Mouse (Mus musculus) kidney, embryonic 15.5 days (tissue): ENCODE measurements around the gene Pkm. TPM values are rescaled to one million over a fixed set of nuclear protein-coding genes. Genes with fewer than 3 reads are reported as not detected.

ENCODE experiments used
- ATAC-seq: fragments of 200-750 bp; cut with Nextera tagmentation; replicated peaks from 2 replicates; pipeline ENCODE4 v1.8.0; 2017; ENCODE audit warnings: moderate TSS enrichment; ENCODE audit not compliant: low FRiP score
- H3K27ac ChIP-seq: fragments of 300-500 bp; sonication (generic); 2 replicates; pipeline ENCODE4 v1.5.1; 2015; ENCODE audit warnings: mild to moderate bottlenecking, inconsistent platforms
- H3K27me3 ChIP-seq: fragments of 300-500 bp; sonication (generic); 2 replicates; pipeline ENCODE4 v1.6.1; 2015; ENCODE audit warnings: inconsistent platforms
- H3K36me3 ChIP-seq: fragments of 300-500 bp; sonication (generic); 2 replicates; pipeline ENCODE4 v1.6.1; 2015; ENCODE audit warnings: inconsistent platforms
- H3K4me1 ChIP-seq: fragments of 300-500 bp; sonication (generic); 2 replicates; pipeline ENCODE4 v1.6.1; 2015; ENCODE audit warnings: inconsistent platforms
- H3K4me2 ChIP-seq: fragments of 300-500 bp; sonication (generic); 2 replicates; pipeline ENCODE4 v1.6.1; 2015; ENCODE audit warnings: moderate library complexity, mild to moderate bottlenecking, inconsistent platforms
- H3K4me3 ChIP-seq: fragments of 300-500 bp; sonication (generic); replicated peaks from 2 replicates; pipeline ENCODE4 v1.5.1; 2015; ENCODE audit warnings: mild to moderate bottlenecking, inconsistent platforms
- H3K9ac ChIP-seq: fragments of 300-500 bp; sonication (generic); 2 replicates; pipeline ENCODE4 v1.6.1; 2015; ENCODE audit warnings: mild to moderate bottlenecking, inconsistent platforms
- H3K9me3 ChIP-seq: fragments of 300-500 bp; sonication (generic); replicated peaks from 2 replicates; pipeline ENCODE4 v1.6.1; 2016; ENCODE audit warnings: inconsistent platforms
- WGBS: fragments of 180-500 bp; shearing (Covaris S2); methylation state at CpG from one replicate; pipeline ENCODE4 v1.1.7; 2015; ENCODE audit warnings: mixed read lengths; 5-methylcytosine and 5-hydroxymethylcytosine counted together
- polyA plus RNA-seq: library from polyadenylated mRNA; unstranded; fragments of >200 nt; fragmentation: Nextera tagmentation; extraction: Ambion mirVana; gene quantifications from 2 replicates; pipeline ENCODE4 v1.2.1, GENCODE M21; 2015

The Pkm gene
- polyA plus RNA-seq, result 1,267 and 1,340 TPM in 2 replicates

- WGBS, result under 1% methylated on average over 46 of the region's 46 CpGs
- Histone ChIP-seq H3K9ac (peak within 1 kb of the TSS; percentile 89), H3K36me3 (peaks cover 16% of the 10 kb centered on the region), H3K4me1 (peaks cover 37% of the 10 kb centered on the region), H3K27me3 (no peaks in the 10 kb centered on the region), H3K9me3 (no peaks in the 10 kb centered on the region), H3K27ac (peak within 1 kb of the TSS; percentile 98), H3K4me3 (peak within 1 kb of the TSS; percentile 93), H3K4me2 (peak within 1 kb of the TSS; percentile 75)
- ATAC-seq, result peak; percentile 95
Measured at GRCm38 (mm10) chr9:59655958-59656634, at the start of gene Pkm. Gene Pkm (plus strand): TSS chr9:59656368.

- Histone ChIP-seq H3K4me1 (no peaks in the 10 kb centered on the region), H3K27ac (no peak overlapping the region), H3K4me2 (no peak overlapping the region), H3K27me3 (no peaks in the 10 kb centered on the region), H3K9me3 (no peaks in the 10 kb centered on the region), H3K36me3 (no peaks in the 10 kb centered on the region), H3K4me3 (no peak overlapping the region), H3K9ac (no peak overlapping the region)
- no peak for ATAC-seq
- WGBS, result 82% methylated on average over 2 of the region's 2 CpGs
Measured at GRCm38 (mm10) chr9:59610950-59611349, 45.2 kb upstream of the Pkm start.

- Histone ChIP-seq H3K4me1 (peaks cover 18% of the 10 kb centered on the region), H3K9me3 (no peaks in the 10 kb centered on the region), H3K27me3 (no peaks in the 10 kb centered on the region), H3K36me3 (peaks cover 5% of the 10 kb centered on the region; the same call in 1 of the 2 replicates), H3K4me3 (no peak overlapping the region), H3K4me2 (no peak overlapping the region), H3K9ac (no peak overlapping the region), H3K27ac (no peak overlapping the region)
- ATAC-seq, result no peak
- WGBS, result 83% methylated on average over 2 of the region's 2 CpGs
Measured at GRCm38 (mm10) chr9:59615797-59616196, 40.4 kb upstream of the Pkm start.

- H3K36me3 ChIP-seq, result peaks cover 5% of the 10 kb centered on the region; the same call in 1 of the 2 replicates
- H3K4me1 ChIP-seq, result peaks cover 18% of the 10 kb centered on the region
Measured at GRCm38 (mm10) chr9:59616622-59617306, 39.4 kb upstream of the Pkm start, which contains the start of gene Parp6. Gene Parp6 (plus strand): TSS chr9:59617284.

GRCm38 (mm10) chr9:59617307-59617973 lies 38.7 kb upstream of the Pkm start:
- peak overlapping the region; percentile 88 for H3K4me3 ChIP-seq
- ATAC-seq, result no peak

More at GRCm38 (mm10) chr9:59616622-59617306, 39.4 kb upstream of the Pkm start, which contains the start of gene Parp6:
- H3K4me3 ChIP-seq, result peak within 1 kb of the TSS; percentile 88
- no peaks in the 10 kb centered on the region for H3K27me3 ChIP-seq
- no peaks in the 10 kb centered on the region for H3K9me3 ChIP-seq
- H3K9ac ChIP-seq, result peak within 1 kb of the TSS; percentile 89
- H3K27ac ChIP-seq, result peak within 1 kb of the TSS; percentile 93
- WGBS, result 1% methylated on average over 36 of the region's 36 CpGs
- ATAC-seq, result peak; percentile 100
- peak within 1 kb of the TSS; percentile 70 for H3K4me2 ChIP-seq

GRCm38 (mm10) chr9:59638372-59638771 lies 17.8 kb upstream of the Pkm start:
- no peaks in the 10 kb centered on the region for H3K4me1 ChIP-seq
- H3K27ac ChIP-seq, result no peak overlapping the region
- WGBS, result 85% methylated on average over 1 of the region's 1 CpGs
- peaks cover 72% of the 10 kb centered on the region for H3K36me3 ChIP-seq
- no peak overlapping the region for H3K9ac ChIP-seq
- H3K4me3 ChIP-seq, result no peak overlapping the region
- ATAC-seq, result no peak
- H3K9me3 ChIP-seq, result no peaks in the 10 kb centered on the region
- no peak overlapping the region for H3K4me2 ChIP-seq
- H3K27me3 ChIP-seq, result no peaks in the 10 kb centered on the region

More at GRCm38 (mm10) chr9:59617307-59617973, 38.7 kb upstream of the Pkm start:
- Histone ChIP-seq H3K27me3 (no peaks in the 10 kb centered on the region), H3K36me3 (peaks cover 8% of the 10 kb centered on the region), H3K9me3 (no peaks in the 10 kb centered on the region), H3K9ac (peak overlapping the region; percentile 89), H3K27ac (peak overlapping the region; percentile 93), H3K4me1 (peaks cover 18% of the 10 kb centered on the region), H3K4me2 (peak overlapping the region; percentile 70)
- under 1% methylated on average over 57 of the region's 58 CpGs for WGBS

- no peak overlapping the region for H3K9ac ChIP-seq
- WGBS, result 89% methylated on average over 4 of the region's 4 CpGs
- no peak overlapping the region for H3K4me3 ChIP-seq
- peaks cover 62% of the 10 kb centered on the region for H3K36me3 ChIP-seq
- ATAC-seq, result no peak
- H3K27ac ChIP-seq, result no peak overlapping the region
- H3K4me2 ChIP-seq, result no peak overlapping the region
- no peaks in the 10 kb centered on the region for H3K27me3 ChIP-seq
- H3K4me1 ChIP-seq, result no peaks in the 10 kb centered on the region
- H3K9me3 ChIP-seq, result no peaks in the 10 kb centered on the region
Measured at GRCm38 (mm10) chr9:59639936-59640335, 16.2 kb upstream of the Pkm start.

- H3K4me3 ChIP-seq, result no peak overlapping the region
- ATAC-seq, result no peak
- no peak overlapping the region for H3K9ac ChIP-seq
- peaks cover 57% of the 10 kb centered on the region for H3K36me3 ChIP-seq
- H3K27ac ChIP-seq, result peak overlapping the region; percentile 15; the same call in 1 of the 2 replicates
- H3K27me3 ChIP-seq, result no peaks in the 10 kb centered on the region
- WGBS, result 66% methylated on average over 2 of the region's 2 CpGs
- H3K4me2 ChIP-seq, result no peak overlapping the region
- no peaks in the 10 kb centered on the region for H3K4me1 ChIP-seq
- H3K9me3 ChIP-seq, result no peaks in the 10 kb centered on the region
Measured at GRCm38 (mm10) chr9:59641320-59641719, 14.8 kb upstream of the Pkm start.

GRCm38 (mm10) chr9:59649911-59650310 lies 6.3 kb upstream of the Pkm start:
- peaks cover 44% of the 10 kb centered on the region for H3K36me3 ChIP-seq
- ATAC-seq, result no peak
- H3K4me1 ChIP-seq, result no peaks in the 10 kb centered on the region
- no peak overlapping the region for H3K4me3 ChIP-seq
- no peaks in the 10 kb centered on the region for H3K9me3 ChIP-seq
- no peak overlapping the region for H3K4me2 ChIP-seq
- H3K27ac ChIP-seq, result no peak overlapping the region
- 97% methylated on average over 4 of the region's 4 CpGs for WGBS
- no peak overlapping the region for H3K9ac ChIP-seq
- no peaks in the 10 kb centered on the region for H3K27me3 ChIP-seq

GRCm38 (mm10) chr9:59653371-59653770 lies 2.8 kb upstream of the Pkm start:
- ATAC-seq, result no peak
- Histone ChIP-seq H3K36me3 (peaks cover 29% of the 10 kb centered on the region), H3K9ac (no peak overlapping the region), H3K4me1 (peaks cover 11% of the 10 kb centered on the region), H3K27ac (no peak overlapping the region), H3K4me3 (no peak overlapping the region), H3K27me3 (no peaks in the 10 kb centered on the region), H3K9me3 (no peaks in the 10 kb centered on the region), H3K4me2 (no peak overlapping the region)
- WGBS, result 31% methylated on average over 3 of the region's 3 CpGs

GRCm38 (mm10) chr9:59654450-59654983 lies 1.7 kb upstream of the Pkm start:
- no peaks in the 10 kb centered on the region for H3K9me3 ChIP-seq
- no peak overlapping the region for H3K9ac ChIP-seq
- no peak overlapping the region for H3K4me3 ChIP-seq
- peaks cover 21% of the 10 kb centered on the region for H3K4me1 ChIP-seq
- H3K27me3 ChIP-seq, result no peaks in the 10 kb centered on the region
- no peak overlapping the region for H3K4me2 ChIP-seq
- no peak overlapping the region for H3K27ac ChIP-seq
- peaks cover 18% of the 10 kb centered on the region for H3K36me3 ChIP-seq
- ATAC-seq, result no peak
- 90% methylated on average over 2 of the region's 2 CpGs for WGBS
